Mouse (Mus musculus): Measurements from ENCODE around the gene Plekha8.

DNA sequence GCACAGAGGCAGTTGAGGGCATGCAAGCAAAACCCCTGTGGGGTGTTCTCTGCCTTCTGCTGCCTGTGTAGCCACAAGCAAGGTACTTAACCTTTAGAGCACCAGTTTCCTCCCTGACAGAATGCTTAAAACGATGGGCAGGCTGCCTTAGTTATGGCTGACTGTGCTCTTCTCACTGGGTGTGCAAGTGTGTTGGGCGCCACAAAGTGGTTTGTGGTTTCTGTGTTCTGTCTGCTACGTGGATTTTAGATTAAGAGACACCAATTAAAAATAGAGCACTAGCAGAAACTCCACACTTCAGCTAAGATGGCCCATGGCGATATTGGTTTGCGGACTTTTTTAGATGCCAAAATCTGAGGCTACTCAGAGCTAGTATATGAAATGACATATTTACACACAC lies 90.2 kb downstream of the Plekha8 start:
- TF ChIP-seq HCFC1 (IDR thresholded peaks at IDR 0.05; ENCODE audit: borderline replicate concordance, insufficient read depth, low read length) (no peak), ZC3H11A (IDR thresholded peaks at IDR 0.05; ENCODE audit: borderline replicate concordance, low read depth, low read length) (no peak), MAFK (IDR thresholded peaks at IDR 0.05; ENCODE audit: insufficient read depth, low read depth, low read length) (no peak), CHD2 (IDR thresholded peaks at IDR 0.05; ENCODE audit: low read depth, low read length) (no peak)
